Mouse (Mus musculus) erythroblast, embryonic 14.5 days (primary cell): Measurements from ENCODE around the gene Nfib. TPM values are rescaled to one million over a fixed set of nuclear protein-coding genes. Genes with fewer than 3 reads are reported as not detected.

ENCODE experiments used
- H3K27me3 ChIP-seq: 2 replicates; pipeline ENCODE4 v1.6.1; 2012; ENCODE audit warnings: inconsistent platforms; ENCODE audit not compliant: control insufficient read depth
- H3K36me3 ChIP-seq: 2 replicates; pipeline ENCODE4 v1.6.1; 2012; ENCODE audit warnings: mild to moderate bottlenecking, inconsistent platforms; ENCODE audit not compliant: control insufficient read depth
- H3K4me1 ChIP-seq: 2 replicates; pipeline ENCODE4 v1.6.1; 2012; ENCODE audit warnings: inconsistent platforms; ENCODE audit not compliant: control insufficient read depth
- H3K4me3 ChIP-seq: replicated peaks from 2 replicates; pipeline ENCODE3; 2012; ENCODE audit warnings: moderate library complexity, mild to moderate bottlenecking, inconsistent platforms
- H3K9me3 ChIP-seq: 2 replicates; pipeline ENCODE4 v1.6.1; 2012; ENCODE audit warnings: low read length, inconsistent platforms, mixed read lengths; ENCODE audit not compliant: control insufficient read depth
- GATA1 ChIP-seq: IDR thresholded peaks from 2 replicates; pipeline ENCODE4 v1.6.1; 2012; ENCODE audit warnings: low read length, inconsistent platforms, mixed read lengths
- TAL1 ChIP-seq: IDR thresholded peaks from 3 replicates; pipeline ENCODE4 v1.6.1; 2012; ENCODE audit warnings: low read length, inconsistent platforms, mixed read lengths
- polyA plus RNA-seq: library from polyadenylated mRNA; stranded (reverse); fragments of >175 nt; gene quantifications from 2 replicates; pipeline ENCODE4 v1.2.3, GENCODE M21; 2012

Gene Nfib
- polyA plus RNA-seq, 1 experiment = not detected

GRCm38 (mm10) chr4:82500578-82501098, 204.9 kb downstream of the Nfib start:
- no peaks in the 10 kb centered on the region; the same call in 1 of the 2 replicates for H3K36me3 ChIP-seq
- no peak for TF ChIP-seq GATA1
- no peak for TF ChIP-seq TAL1
- H3K4me3 ChIP-seq = no peak overlapping the region
- H3K27me3 ChIP-seq = peaks cover 35% of the 10 kb centered on the region
- no peaks in the 10 kb centered on the region for H3K9me3 ChIP-seq
- no peaks in the 10 kb centered on the region for H3K4me1 ChIP-seq

- Histone ChIP-seq H3K4me1 (no peaks in the 10 kb centered on the region), H3K4me3 (no peak overlapping the region), H3K9me3 (no peaks in the 10 kb centered on the region), H3K27me3 (peaks cover 28% of the 10 kb centered on the region), H3K36me3 (no peaks in the 10 kb centered on the region; the same call in 1 of the 2 replicates)
- no peak for TF ChIP-seq TAL1
- TF ChIP-seq GATA1 = no peak
Measured at GRCm38 (mm10) chr4:82499725-82500577, 205.6 kb downstream of the Nfib start.

- Histone ChIP-seq H3K4me3 (no peak overlapping the region), H3K9me3 (no peaks in the 10 kb centered on the region), H3K4me1 (no peaks in the 10 kb centered on the region), H3K27me3 (peaks cover 21% of the 10 kb centered on the region), H3K36me3 (no peaks in the 10 kb centered on the region; the same call in 1 of the 2 replicates)
- TF ChIP-seq TAL1 (no peak), GATA1 (no peak)
Measured at GRCm38 (mm10) chr4:82499238-82499637, 206.3 kb downstream of the Nfib start.

GRCm38 (mm10) chr4:82497671-82498631, 207.6 kb downstream of the Nfib start:
- no peaks in the 10 kb centered on the region for H3K9me3 ChIP-seq
- H3K36me3 ChIP-seq = no peaks in the 10 kb centered on the region; the same call in 1 of the 2 replicates
- no peaks in the 10 kb centered on the region for H3K4me1 ChIP-seq
- H3K27me3 ChIP-seq = peaks cover 8% of the 10 kb centered on the region
- TF ChIP-seq GATA1 = no peak
- TF ChIP-seq TAL1 = no peak
- no peak overlapping the region for H3K4me3 ChIP-seq

GRCm38 (mm10) chr4:82497141-82497566, 208.4 kb downstream of the Nfib start:
- TF ChIP-seq GATA1 (no peak), TAL1 (no peak)
- H3K36me3 ChIP-seq = no peaks in the 10 kb centered on the region; the same call in 1 of the 2 replicates

GRCm38 (mm10) chr4:82496383-82496782, 209.2 kb downstream of the Nfib start:
- TF ChIP-seq TAL1 = no peak
- TF ChIP-seq GATA1 = no peak
- Histone ChIP-seq H3K36me3 (no peaks in the 10 kb centered on the region; the same call in 1 of the 2 replicates), H3K4me3 (no peak overlapping the region), H3K4me1 (no peaks in the 10 kb centered on the region), H3K9me3 (no peaks in the 10 kb centered on the region), H3K27me3 (no peaks in the 10 kb centered on the region; the same call in 1 of the 2 replicates)

More at GRCm38 (mm10) chr4:82497141-82497566, 208.4 kb downstream of the Nfib start:
- Histone ChIP-seq H3K4me1 (no peaks in the 10 kb centered on the region), H3K4me3 (no peak overlapping the region), H3K27me3 (peaks cover 2% of the 10 kb centered on the region), H3K9me3 (no peaks in the 10 kb centered on the region)

- no peak for TF ChIP-seq TAL1
- no peak for TF ChIP-seq GATA1
- Histone ChIP-seq H3K27me3 (no peaks in the 10 kb centered on the region), H3K36me3 (no peaks in the 10 kb centered on the region; the same call in 1 of the 2 replicates), H3K4me3 (no peak overlapping the region), H3K4me1 (no peaks in the 10 kb centered on the region), H3K9me3 (no peaks in the 10 kb centered on the region)
Measured at GRCm38 (mm10) chr4:82495605-82496004, 209.9 kb downstream of the Nfib start.

GRCm38 (mm10) chr4:82494829-82495228, 210.7 kb downstream of the Nfib start:
- Histone ChIP-seq H3K4me3 (no peak overlapping the region), H3K9me3 (no peaks in the 10 kb centered on the region), H3K27me3 (no peaks in the 10 kb centered on the region), H3K4me1 (no peaks in the 10 kb centered on the region), H3K36me3 (no peaks in the 10 kb centered on the region; the same call in 1 of the 2 replicates)
- no peak for TF ChIP-seq TAL1
- no peak for TF ChIP-seq GATA1
